Mouse (Mus musculus) midbrain, embryonic 14.5 days (tissue): ENCODE results near the gene Adnp. TPM values are rescaled to one million over a fixed set of nuclear protein-coding genes. Genes with fewer than 3 reads are reported as not detected.
A peak's percentile ranks its signal among the peaks of the same experiment; 100 is the strongest.

Experiments used
- ATAC-seq: fragments of 200-750 bp; cut with Nextera tagmentation; 2 replicates; pipeline ENCODE4 v1.8.0; 2017; ENCODE audit warnings: moderate number of reproducible peaks, moderate library complexity; ENCODE audit not compliant: low FRiP score, low TSS enrichment
- DNase-seq: peaks from one replicate; pipeline ENCODE4 v3.0.0-alpha.2; 2015
- H3K27ac ChIP-seq: fragments of 300-500 bp; sonication (generic); replicated peaks from 2 replicates; pipeline ENCODE4 v1.5.1; 2014; ENCODE audit warnings: mild to moderate bottlenecking, low read depth, low read length, moderate library complexity
- H3K27me3 ChIP-seq: fragments of 300-500 bp; sonication (generic); 2 replicates; pipeline ENCODE4 v1.6.1; 2014; ENCODE audit warnings: low read length, control low read depth, mixed read lengths; ENCODE audit not compliant: control insufficient read depth, insufficient read depth
- H3K36me3 ChIP-seq: fragments of 300-500 bp; sonication (generic); 2 replicates; pipeline ENCODE4 v1.6.1; 2014; ENCODE audit warnings: low read length, control low read depth; ENCODE audit not compliant: control insufficient read depth, insufficient read depth
- H3K4me1 ChIP-seq: fragments of 300-500 bp; sonication (generic); 2 replicates; pipeline ENCODE4 v1.6.1; 2014; ENCODE audit warnings: mild to moderate bottlenecking, antibody characterized with exemption, low read length, control low read depth; ENCODE audit not compliant: control insufficient read depth, insufficient read depth
- H3K4me2 ChIP-seq: fragments of 300-500 bp; sonication (generic); 2 replicates; pipeline ENCODE4 v1.6.1; 2014; ENCODE audit warnings: mild to moderate bottlenecking, low read length, moderate library complexity
- H3K4me3 ChIP-seq: fragments of 300-500 bp; sonication (generic); replicated peaks from 2 replicates; pipeline ENCODE4 v1.5.1; 2014; ENCODE audit warnings: low read depth, low read length
- H3K9ac ChIP-seq: fragments of 300-500 bp; sonication (generic); replicated peaks from 2 replicates; pipeline ENCODE4 v1.6.1; 2014; ENCODE audit warnings: mild to moderate bottlenecking, low read length, moderate library complexity
- H3K9me3 ChIP-seq: fragments of 300-500 bp; sonication (generic); 2 replicates; pipeline ENCODE4 v1.6.1; 2016; ENCODE audit warnings: low read length, control low read depth, mixed read lengths; ENCODE audit not compliant: control insufficient read depth
- WGBS: fragments of 180-500 bp; shearing (Covaris S2); extraction: QIAGEN DNeasy Blood & Tissue Kit; methylation state at CpG from one replicate; pipeline ENCODE4 v1.1.7; 2014; 5-methylcytosine and 5-hydroxymethylcytosine counted together
- polyA plus RNA-seq: library from polyadenylated mRNA; unstranded; fragments of >200 nt; fragmentation: Nextera tagmentation; extraction: Ambion mirVana; gene quantifications from 2 replicates; pipeline ENCODE4 v1.2.1, GENCODE M21; 2014

Adnp gene
- polyA plus RNA-seq, 1 experiment from 2014 or later = 4.5 TPM

- no peak overlapping the region for H3K27ac ChIP-seq
- no peaks in the 10 kb centered on the region for H3K9me3 ChIP-seq
- ATAC-seq (no peak), DNase-seq (peak; percentile 54)
- peaks cover 12% of the 10 kb centered on the region for H3K36me3 ChIP-seq
- no peak overlapping the region for H3K4me3 ChIP-seq
- H3K9ac ChIP-seq = no peak overlapping the region
- WGBS = 86% methylated on average over 1 of the region's 1 CpGs
- no peaks in the 10 kb centered on the region for H3K27me3 ChIP-seq
- H3K4me1 ChIP-seq = peaks cover 63% of the 10 kb centered on the region
- no peak overlapping the region for H3K4me2 ChIP-seq
These were observed 8.5 kb downstream of the Adnp start for GRCm38 (mm10) chr2:168198421-168198820.

DNA sequence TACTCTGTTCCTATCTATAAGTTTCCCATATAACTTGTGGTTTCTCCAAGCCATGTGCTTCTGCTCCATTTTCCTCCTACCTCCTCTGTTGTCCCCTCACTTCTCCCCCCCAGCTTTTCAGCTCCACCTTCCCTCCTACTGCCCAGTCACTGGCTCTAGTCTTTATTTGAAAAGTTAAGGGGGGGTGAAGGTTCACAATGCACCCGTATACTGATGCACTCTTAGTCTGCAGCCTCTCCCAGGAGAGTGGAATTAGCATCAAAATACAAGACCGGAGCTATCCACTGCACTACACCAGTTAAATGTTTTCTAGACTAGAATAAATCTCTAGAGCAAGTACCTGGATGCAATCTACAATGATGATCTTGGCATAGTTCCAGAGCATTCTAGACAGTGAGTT, 11.2 kb downstream of the Adnp start:
- peaks cover 6% of the 10 kb centered on the region; the same call in 1 of the 2 replicates for H3K36me3 ChIP-seq
- H3K27ac ChIP-seq = no peak overlapping the region
- no peak overlapping the region for H3K9ac ChIP-seq
- H3K4me3 ChIP-seq = no peak overlapping the region
- no peak overlapping the region for H3K4me2 ChIP-seq
- ATAC-seq = no peak
- DNase-seq = no peak
- peaks cover 56% of the 10 kb centered on the region for H3K4me1 ChIP-seq
- no peaks in the 10 kb centered on the region for H3K9me3 ChIP-seq
- WGBS = 21% methylated on average over 2 of the region's 2 CpGs
- no peaks in the 10 kb centered on the region for H3K27me3 ChIP-seq

GRCm38 (mm10) chr2:168193685-168194084, 13.2 kb downstream of the Adnp start:
- 87% methylated on average over 2 of the region's 2 CpGs for WGBS
- DNase-seq (no peak), ATAC-seq (no peak)
- no peak overlapping the region for H3K27ac ChIP-seq
- no peak overlapping the region for H3K4me2 ChIP-seq
- 0 out of 2 replicates have a peak, but pooled peaks cover 6% of the 10 kb centered on the region for H3K36me3 ChIP-seq
- H3K9ac ChIP-seq = no peak overlapping the region
- no peaks in the 10 kb centered on the region for H3K27me3 ChIP-seq
- no peaks in the 10 kb centered on the region for H3K9me3 ChIP-seq
- peaks cover 41% of the 10 kb centered on the region for H3K4me1 ChIP-seq
- no peak overlapping the region for H3K4me3 ChIP-seq

- no peak overlapping the region for H3K27ac ChIP-seq
- no peak overlapping the region for H3K4me2 ChIP-seq
- no peak for DNase-seq
- H3K4me3 ChIP-seq = no peak overlapping the region
- no peaks in the 10 kb centered on the region for H3K9me3 ChIP-seq
- 97% methylated on average over 2 of the region's 2 CpGs for WGBS
- peaks cover 28% of the 10 kb centered on the region for H3K4me1 ChIP-seq
- no peak overlapping the region for H3K9ac ChIP-seq
- H3K36me3 ChIP-seq = peaks cover 7% of the 10 kb centered on the region
- H3K27me3 ChIP-seq = no peaks in the 10 kb centered on the region
- ATAC-seq = no peak
These were observed 15.1 kb downstream of the Adnp start for GRCm38 (mm10) chr2:168191856-168192255.

- Histone ChIP-seq H3K4me2 (no peak overlapping the region), H3K27ac (no peak overlapping the region), H3K36me3 (peaks cover 24% of the 10 kb centered on the region), H3K4me3 (no peak overlapping the region), H3K9ac (no peak overlapping the region), H3K27me3 (no peaks in the 10 kb centered on the region), H3K4me1 (no peaks in the 10 kb centered on the region), H3K9me3 (no peaks in the 10 kb centered on the region)
- 39% methylated on average over 7 of the region's 7 CpGs for WGBS
- no peak for ATAC-seq
- DNase-seq = no peak
These were observed 31.0 kb downstream of the Adnp start for GRCm38 (mm10) chr2:168175946-168176345.

- 10% methylated on average over 13 of the region's 13 CpGs for WGBS
- 0 out of 2 replicates have a peak overlapping the region, but pooled peaks have one; percentile 12 for H3K4me2 ChIP-seq
- H3K36me3 ChIP-seq = 0 out of 2 replicates have a peak, but pooled peaks cover 7% of the 10 kb centered on the region
- peak; percentile 30 for DNase-seq
- H3K9me3 ChIP-seq = no peaks in the 10 kb centered on the region
- no peaks in the 10 kb centered on the region for H3K27me3 ChIP-seq
- H3K4me1 ChIP-seq = 0 out of 2 replicates have a peak, but pooled peaks cover 6% of the 10 kb centered on the region
- H3K4me3 ChIP-seq = no peak overlapping the region
- ATAC-seq = no peak
- no peak overlapping the region for H3K9ac ChIP-seq
- no peak overlapping the region for H3K27ac ChIP-seq
These were observed 36.7 kb downstream of the Adnp start for GRCm38 (mm10) chr2:168170167-168170685.

DNA sequence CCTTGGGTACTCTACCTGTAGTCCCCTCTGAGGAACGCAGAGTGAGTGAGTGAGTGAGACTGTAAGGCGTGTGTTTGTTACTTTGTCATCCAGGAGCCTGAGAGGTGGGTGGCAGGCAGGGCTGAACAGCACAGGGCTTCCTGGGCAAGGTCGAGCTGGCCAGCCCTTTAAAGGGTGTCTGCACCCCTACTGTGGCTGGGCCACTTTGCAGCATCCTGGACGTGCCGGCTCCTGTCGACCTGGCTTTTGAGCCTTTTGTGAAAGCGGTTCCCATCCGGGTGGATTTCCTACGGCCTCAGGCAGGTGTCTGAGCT, 37.2 kb downstream of the Adnp start:
- no peaks in the 10 kb centered on the region for H3K9me3 ChIP-seq
- DNase-seq (no peak), ATAC-seq (peak; percentile 8; the same call in 1 of the 2 replicates)
- 0 out of 2 replicates have a peak, but pooled peaks cover 6% of the 10 kb centered on the region for H3K36me3 ChIP-seq
- no peak overlapping the region for H3K4me3 ChIP-seq
- no peaks in the 10 kb centered on the region for H3K27me3 ChIP-seq
- H3K4me1 ChIP-seq = 0 out of 2 replicates have a peak, but pooled peaks cover 6% of the 10 kb centered on the region
- 0 out of 2 replicates have a peak overlapping the region, but pooled peaks have one; percentile 12 for H3K4me2 ChIP-seq
- no peak overlapping the region for H3K9ac ChIP-seq
- 4% methylated on average over 9 of the region's 9 CpGs for WGBS
- H3K27ac ChIP-seq = no peak overlapping the region

DNA sequence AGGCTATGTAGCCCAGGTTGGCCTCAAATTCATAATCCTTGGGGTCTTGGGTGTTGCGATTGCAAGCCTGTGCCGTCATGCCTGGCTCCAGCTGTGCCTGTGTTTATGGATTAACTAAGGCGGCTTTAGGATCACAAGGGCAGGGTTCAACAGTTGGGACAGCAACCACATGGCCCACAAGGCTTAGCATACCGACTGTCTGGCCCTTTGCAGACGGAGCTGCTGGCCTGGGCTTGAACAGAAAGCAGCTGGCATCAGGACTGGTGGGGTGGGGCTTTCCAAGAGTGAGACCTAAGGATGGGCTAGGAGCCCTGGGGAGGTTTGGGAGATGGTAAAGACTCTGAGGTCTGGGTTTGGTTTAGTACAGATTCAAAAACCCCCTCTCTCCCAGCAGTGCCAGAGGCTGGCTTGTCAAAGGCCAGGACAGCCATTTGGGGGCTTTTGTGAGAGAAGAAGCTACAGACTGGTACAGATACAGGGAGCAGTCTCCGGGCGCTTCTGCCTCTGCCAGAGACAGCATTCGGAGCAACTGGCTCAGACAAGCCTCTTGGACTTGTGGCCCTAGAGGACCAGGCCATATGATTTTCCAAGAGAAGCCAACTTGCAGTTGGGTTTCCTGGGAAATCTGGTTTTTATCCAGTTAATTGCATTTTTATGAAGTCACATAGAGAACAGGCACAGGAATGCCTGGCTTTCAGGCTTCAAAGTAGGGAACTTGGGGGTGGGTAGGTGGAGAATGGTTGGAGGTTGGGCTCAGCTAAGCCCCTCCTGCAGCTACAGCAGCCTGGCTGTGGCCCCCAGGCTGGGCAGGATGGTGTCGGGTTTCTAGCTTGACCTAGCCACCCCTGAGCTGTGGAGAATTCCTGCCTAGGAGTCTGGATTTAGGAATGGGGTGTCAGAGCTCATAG, 37.8 kb downstream of the Adnp start:
- DNase-seq (no peak), ATAC-seq (peak; percentile 11; the same call in 1 of the 2 replicates)
- 29% methylated on average over 9 of the region's 9 CpGs for WGBS
- Histone ChIP-seq H3K36me3 (0 out of 2 replicates have a peak, but pooled peaks cover 6% of the 10 kb centered on the region), H3K27ac (0 out of 2 replicates have a peak overlapping the region, but pooled peaks have one; percentile 27), H3K9me3 (no peaks in the 10 kb centered on the region), H3K9ac (no peak overlapping the region; the same call in 1 of the 2 replicates), H3K4me3 (no peak overlapping the region), H3K4me1 (0 out of 2 replicates have a peak, but pooled peaks cover 6% of the 10 kb centered on the region), H3K4me2 (no peak overlapping the region), H3K27me3 (no peaks in the 10 kb centered on the region)
